Comparison of ENCODE assay signal across 18 mouse cellular contexts in the genomic region with DNA sequence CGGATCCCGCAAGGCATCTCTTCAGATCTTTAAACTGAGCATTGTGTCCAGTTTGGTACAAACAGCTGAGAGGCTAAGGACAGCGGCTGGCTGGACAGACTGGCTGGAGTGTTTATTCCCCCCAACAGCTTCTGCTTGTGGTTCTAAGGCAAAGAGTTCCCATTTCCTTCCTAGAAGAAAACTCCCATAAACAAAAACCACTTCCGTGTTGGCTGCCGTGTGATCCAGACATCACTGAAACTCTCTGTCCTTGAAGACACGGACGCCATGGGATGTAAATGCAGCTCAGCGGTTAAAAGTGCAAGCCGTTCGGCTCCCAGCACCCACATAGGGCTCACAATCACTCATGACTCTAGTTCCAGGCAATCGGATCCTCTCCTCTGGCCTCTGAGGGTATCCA. TPM values are rescaled to one million over a fixed set of nuclear protein-coding genes. Genes with fewer than 3 reads are reported as not detected.
DNase-seq lines count a peak whose midpoint lies in the region; ATAC-seq and TF ChIP-seq lines count a peak whose summit lies in the region.
"Had no signal": no experiment of that assay in that cellular context is flagged by ENCODE, and none has a peak within 500 bp of the region (broad histone marks: within the 10 kb centered on the region; RNA-seq: fewer than 3 reads in every experiment).

No protein-coding gene starts in this region.

- H3K9ac ChIP-seq in ES-E14 (ENCODE audit: insufficient read depth, low read depth, low read length, poor library complexity, severe bottlenecking) = no peak overlapping the region
- H3K9ac ChIP-seq in lung, postnatal 0 days (replicated peaks; ENCODE audit: low read depth) = no peak overlapping the region
- H3K9ac ChIP-seq in stomach, embryonic 15.5 days = no peak overlapping the region
- H3K9ac ChIP-seq: heart, embryonic 13.5 days; hindbrain, embryonic 13.5 days; liver, embryonic 12.5 days had no signal

- ATAC-seq in lung, postnatal 0 days = peak; percentile 37
- no peak for ATAC-seq in stomach, embryonic 15.5 days (ENCODE audit: insufficient read depth, low FRiP score, low read depth)
- ATAC-seq: inflammation-experienced regulatory T-cells, adult 6 months; liver, embryonic 12.5 days had no signal

- in situ Hi-C loops in ES-E14 (cut with MboI; ENCODE audit: low sequenced_read_pairs in 2 of 2, unreplicated experiment in 2 of 2) = no loop called here

- peak; percentile 91 for TF ChIP-seq EP300 in lung, postnatal 0 days (IDR thresholded peaks at IDR 0.05)

- DNase-seq in kidney, adult 18-20 months = peak; percentile 23
- no peak for DNase-seq in kidney, postnatal 36 days
- DNase-seq in ES-E14 (ENCODE audit: low read depth, low spot score) = no peak
- peak; percentile 78 for DNase-seq in lung, postnatal 0 days (ENCODE audit: low spot score)
- no peak for DNase-seq in right cerebral cortex, postnatal 36 days (ENCODE audit: low spot score in 2 of 2)
- DNase-seq in layer of hippocampus, adult 9-10 months (ENCODE audit: low spot score) = no peak
- no peak for DNase-seq in heart, embryonic 10.5 days (ENCODE audit: low spot score)
- DNase-seq: cerebellum, adult 2 months; heart, adult 11 months; retina, postnatal 1 day had no signal

- H3K4me1 ChIP-seq in ES-E14 (ENCODE audit: control insufficient read depth in 2 of 2, insufficient read depth in 2 of 2, low read length in 2 of 2, poor library complexity in 1 of 2) = peaks cover 16 to 38% of the 10 kb centered on the region in 2 experiments; a peak in 3 of 4 replicates
- H3K4me1 ChIP-seq in lung, postnatal 0 days (ENCODE audit: insufficient read depth, low read depth, low read length) = peaks cover 18% of the 10 kb centered on the region; the same call in 1 of the 2 replicates
- peaks cover 35% of the 10 kb centered on the region for H3K4me1 ChIP-seq in stomach, embryonic 15.5 days
- H3K4me1 ChIP-seq in heart, embryonic 10.5 days = peaks cover 53% of the 10 kb centered on the region

- peak overlapping the region in 1 of 2 experiments; percentile 6; a peak in 1 of 4 replicates for H3K4me3 ChIP-seq in ES-E14 (ENCODE audit: insufficient read depth in 1 of 2, low read depth in 1 of 2, low read length in 2 of 2, poor library complexity in 1 of 2, severe bottlenecking in 1 of 2)
- H3K4me3 ChIP-seq in lung, postnatal 0 days (ENCODE audit: low read depth, low read length) = no peak overlapping the region
- H3K4me3 ChIP-seq in stomach, embryonic 15.5 days (replicated peaks) = no peak overlapping the region
- no peak overlapping the region for H3K4me3 ChIP-seq in heart, embryonic 10.5 days
- H3K4me3 ChIP-seq: heart, embryonic 13.5 days; hindbrain, embryonic 13.5 days; limb, embryonic 10.5 days; liver, embryonic 12.5 days had no signal

- H3K27me3 ChIP-seq in lung, postnatal 0 days (replicated peaks; ENCODE audit: insufficient read depth, low read length) = no peaks in the 10 kb centered on the region
- H3K27me3 ChIP-seq in stomach, embryonic 15.5 days (replicated peaks) = no peaks in the 10 kb centered on the region
- H3K27me3 ChIP-seq in heart, embryonic 10.5 days (ENCODE audit: insufficient read depth, poor library complexity, severe bottlenecking) = no peaks in the 10 kb centered on the region
- H3K27me3 ChIP-seq: heart, embryonic 13.5 days had no signal

- H3K36me3 ChIP-seq in ES-E14 (ENCODE audit: control insufficient read depth, insufficient read depth, low read length, poor library complexity, severe bottlenecking) = peaks cover 11% of the 10 kb centered on the region; the same call in 1 of the 2 replicates
- no peaks in the 10 kb centered on the region for H3K36me3 ChIP-seq in lung, postnatal 0 days (ENCODE audit: insufficient read depth, low read length)
- no peaks in the 10 kb centered on the region for H3K36me3 ChIP-seq in stomach, embryonic 15.5 days
- H3K36me3 ChIP-seq in heart, embryonic 10.5 days = no peaks in the 10 kb centered on the region
- H3K36me3 ChIP-seq: heart, embryonic 13.5 days; hindbrain, embryonic 13.5 days; limb, embryonic 10.5 days; liver, embryonic 12.5 days had no signal

- WGBS in lung, postnatal 0 days = 50% methylated on average over 11 of the region's 11 CpGs
- WGBS in stomach, embryonic 15.5 days = 72% methylated on average over 11 of the region's 11 CpGs
- WGBS in heart, embryonic 10.5 days = 85% methylated on average over 11 of the region's 11 CpGs

- H3K9me3 ChIP-seq in ES-E14 (ENCODE audit: control insufficient read depth, insufficient read depth, low read depth, low read length) = no peaks in the 10 kb centered on the region
- H3K9me3 ChIP-seq in lung, postnatal 0 days (ENCODE audit: low read length) = no peaks in the 10 kb centered on the region
- no peaks in the 10 kb centered on the region for H3K9me3 ChIP-seq in stomach, embryonic 15.5 days
- no peaks in the 10 kb centered on the region for H3K9me3 ChIP-seq in heart, embryonic 10.5 days
- H3K9me3 ChIP-seq: heart, embryonic 13.5 days; hindbrain, embryonic 13.5 days; limb, embryonic 10.5 days; liver, embryonic 12.5 days had no signal

- peak overlapping the region; percentile 18; the same call in 1 of the 2 replicates for H3K27ac ChIP-seq in ES-E14 (ENCODE audit: insufficient read depth, low read depth, low read length, poor library complexity, severe bottlenecking)
- peak overlapping the region; percentile 32; the same call in 1 of the 2 replicates for H3K27ac ChIP-seq in lung, postnatal 0 days (ENCODE audit: low read length)
- H3K27ac ChIP-seq in stomach, embryonic 15.5 days = peak overlapping the region; percentile 35; the same call in 1 of the 2 replicates
- no peak overlapping the region for H3K27ac ChIP-seq in heart, embryonic 10.5 days
- H3K27ac ChIP-seq: heart, embryonic 13.5 days; hindbrain, embryonic 13.5 days; kidney, postnatal 0 days; limb, embryonic 10.5 days; liver, embryonic 12.5 days had no signal

- no peak for TF ChIP-seq CTCF in lung, postnatal 0 days (IDR thresholded peaks at IDR 0.05)

- H3K4me2 ChIP-seq in lung, postnatal 0 days (replicated peaks; ENCODE audit: low read depth, low read length) = peak overlapping the region; percentile 17; the same call in 1 of the 2 replicates
- H3K4me2 ChIP-seq in stomach, embryonic 15.5 days = no peak overlapping the region
- H3K4me2 ChIP-seq: heart, embryonic 13.5 days; hindbrain, embryonic 13.5 days; liver, embryonic 12.5 days; midbrain, embryonic 11.5 days had no signal

TF ChIP-seq in ES-E14, 5 proteins besides CTCF, POLR2A, EP300 and RAD21:
- no peak for TF ChIP-seq HCFC1 (IDR thresholded peaks at IDR 0.05; ENCODE audit: borderline replicate concordance, insufficient read depth, low read length)
- TF ChIP-seq CHD2 (IDR thresholded peaks at IDR 0.05; ENCODE audit: low read depth, low read length) = no peak
- TF ChIP-seq MAFK (IDR thresholded peaks at IDR 0.05; ENCODE audit: insufficient read depth, low read depth, low read length) = no peak
- no peak for TF ChIP-seq ZC3H11A (IDR thresholded peaks at IDR 0.05; ENCODE audit: borderline replicate concordance, low read depth, low read length)
- no peak for TF ChIP-seq ZNF384 (IDR thresholded peaks at IDR 0.05; ENCODE audit: low read depth, low read length)
TF ChIP-seq in ES-E14: peak in this region for 0.

RNA-seq across cellular contexts. Expression of a gene that starts 3.8 kb away (rescaled TPM):
- 14.0 and 24.3 TPM in 2 replicates for total RNA-seq in ES-E14 (2012; rRNA removed)
- polyA plus RNA-seq in lung, postnatal 0 days (2015; fragmentation: Nextera tagmentation; extraction: Ambion mirVana) = 6.0 and 8.6 TPM in 2 replicates
- 17.1 and 18.0 TPM in 2 replicates for polyA plus RNA-seq in stomach, embryonic 15.5 days (2015; fragmentation: Nextera tagmentation; extraction: Ambion mirVana)
- 11.2 and 12.2 TPM in 2 replicates for polyA plus RNA-seq in heart, embryonic 10.5 days (2016; fragmentation: Nextera tagmentation; extraction: Ambion mirVana)
- polyA plus RNA-seq: inflammation-experienced regulatory T-cells, adult 6 months had no signal

Comparison
In these comparisons a context has a peak if more than half of its experiments do, and no peak if none do; other contexts are left out.
1. DNase-seq: peak in kidney, adult 18-20 months (single experiment) and lung, postnatal 0 days (single experiment); none in kidney, postnatal 36 days (0 of 2), ES-E14 (single experiment), right cerebral cortex, postnatal 36 days (0 of 2), layer of hippocampus, adult 9-10 months (single experiment) and heart, embryonic 10.5 days (single experiment).